Mouse (Mus musculus) heart, postnatal 25 days (tissue): ENCODE data around the gene Sash1. TPM values are rescaled to one million over a fixed set of nuclear protein-coding genes. Genes with fewer than 3 reads are reported as not detected.

ENCODE experiments used
- DNase-seq: peaks from one replicate; pipeline ENCODE4 v3.0.0; 2022; ENCODE audit warnings: low spot score
- intact Hi-C: fragments of 180-260 bp; cut with DNase I; formaldehyde crosslinking; loops from one replicate; pipeline ENCODE4 v1.15.1; 2025
- total RNA-seq, 2 experiments: library from RNA; stranded (reverse); gene quantifications; 2 replicates each; pipeline ENCODE4 v1.2.3; 2021

Gene Sash1
- total RNA-seq, 2 experiments from 2014 or later = 26.8 to 31.1 TPM

- no peak for DNase-seq
- intact Hi-C loops = loop anchor here (5.0 kb wide), 2 partner anchors 59 to 74 kb away; no protein-coding TSS in a partner anchor
Measured at GRCm38 (mm10) chr10:8808383-8808782, 77.5 kb downstream of the Sash1 start.

GRCm38 (mm10) chr10:8807581-8807980, 78.3 kb downstream of the Sash1 start:
- intact Hi-C loops = loop anchor here (5.0 kb wide), 2 partner anchors 60 to 75 kb away; no protein-coding TSS in a partner anchor
- no peak for DNase-seq

DNA sequence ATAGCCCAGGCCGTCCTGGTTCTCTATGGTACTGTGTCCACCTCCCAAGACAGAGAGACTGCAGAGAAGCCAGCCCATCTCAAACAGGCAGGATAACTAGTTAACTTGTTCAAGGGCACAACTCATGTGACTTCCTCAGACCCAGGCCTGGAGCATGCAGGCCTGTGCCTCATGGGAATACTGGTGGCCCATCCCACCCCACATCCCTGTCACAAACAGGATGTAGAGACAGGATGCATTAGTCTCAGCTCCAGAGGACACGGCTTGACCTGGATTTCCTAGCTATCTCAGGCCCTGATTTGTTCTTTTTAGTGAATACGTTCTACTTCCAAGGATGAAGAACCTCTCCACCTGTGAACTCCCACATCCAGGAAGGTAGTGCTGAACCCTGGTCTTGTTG, 80.5 kb downstream of the Sash1 start:
- DNase-seq = peak; percentile 58
- intact Hi-C loops = loop anchor here (5.0 kb wide), 2 partner anchors 62 to 77 kb away; no protein-coding TSS in a partner anchor

DNA sequence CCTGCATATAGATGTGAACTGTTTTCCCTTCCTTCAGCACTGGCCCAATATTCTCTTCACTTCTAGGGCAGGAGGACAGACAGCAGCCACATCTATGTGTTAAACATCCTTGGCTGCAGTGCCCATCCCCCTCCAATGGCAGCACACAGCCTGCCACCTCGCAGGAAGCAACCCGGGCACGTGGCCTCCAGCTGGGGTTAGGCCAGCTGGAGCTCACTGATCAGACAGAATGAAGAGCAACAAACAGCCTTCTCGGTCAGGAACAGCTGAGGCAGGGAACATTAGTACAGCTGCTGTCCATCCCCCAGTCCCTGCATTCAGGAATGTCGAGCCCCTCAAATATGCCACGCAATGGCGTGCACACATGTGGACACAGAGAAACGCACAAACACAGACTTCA, 81.6 kb downstream of the Sash1 start:
- DNase-seq = no peak
- intact Hi-C loops = no loop called here

GRCm38 (mm10) chr10:8801719-8802347, 84.0 kb downstream of the Sash1 start:
- no peak for DNase-seq
- intact Hi-C loops = no loop called here

- DNase-seq = no peak
- intact Hi-C loops = no loop called here
Measured at GRCm38 (mm10) chr10:8801139-8801613, 84.7 kb downstream of the Sash1 start.

DNA sequence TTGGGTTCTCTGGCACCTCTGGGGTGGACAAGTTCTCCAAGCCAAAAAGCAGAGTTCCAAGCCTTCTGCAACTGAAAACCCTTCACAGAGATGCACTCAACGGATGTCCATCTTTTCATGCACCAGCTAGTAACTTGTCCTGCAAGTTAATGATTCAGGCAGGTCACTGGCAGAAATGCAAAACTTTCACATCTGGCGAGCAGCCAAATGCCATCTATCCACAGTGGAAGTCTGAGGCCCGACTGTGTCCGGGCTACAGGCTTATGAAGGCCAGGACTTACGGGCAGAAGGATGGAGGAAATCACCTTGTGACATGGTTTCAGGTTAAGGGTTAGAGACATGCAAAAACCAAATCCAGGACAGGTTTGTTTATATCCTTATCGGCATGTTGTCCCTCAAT, 88.0 kb downstream of the Sash1 start:
- intact Hi-C loops = loop anchor here (5.0 kb wide), 1 partner anchor 34 kb away; no protein-coding TSS in a partner anchor
- DNase-seq = no peak

- DNase-seq = no peak
- intact Hi-C loops = loop anchor here (1.0 to 5.0 kb wide), 3 partner anchors 37 to 179 kb away; no protein-coding TSS in a partner anchor
Measured at GRCm38 (mm10) chr10:8795336-8795735, 90.5 kb downstream of the Sash1 start.

DNA sequence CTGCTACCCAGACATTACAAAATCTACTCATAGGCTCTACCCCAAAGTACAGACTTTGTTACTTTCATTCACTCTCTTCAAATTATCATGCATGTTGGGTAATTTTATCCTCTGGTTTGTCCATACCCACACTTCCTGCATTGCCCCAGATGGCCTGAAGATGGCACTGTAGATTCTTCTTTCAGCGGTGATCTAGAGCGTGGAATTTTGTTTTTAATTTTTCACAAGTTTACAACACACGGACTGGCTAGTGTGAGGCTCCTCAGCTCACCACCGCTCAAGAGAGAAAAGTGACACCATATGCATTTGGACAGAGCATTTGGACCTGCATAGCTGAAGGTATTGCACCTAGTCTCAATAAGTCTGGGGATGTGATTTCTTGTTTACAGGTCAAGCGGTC, 93.5 kb downstream of the Sash1 start:
- peak; percentile 14 for DNase-seq
- intact Hi-C loops = loop anchor here (5.0 kb wide), 1 partner anchor 280 kb away; no protein-coding TSS in a partner anchor

DNA sequence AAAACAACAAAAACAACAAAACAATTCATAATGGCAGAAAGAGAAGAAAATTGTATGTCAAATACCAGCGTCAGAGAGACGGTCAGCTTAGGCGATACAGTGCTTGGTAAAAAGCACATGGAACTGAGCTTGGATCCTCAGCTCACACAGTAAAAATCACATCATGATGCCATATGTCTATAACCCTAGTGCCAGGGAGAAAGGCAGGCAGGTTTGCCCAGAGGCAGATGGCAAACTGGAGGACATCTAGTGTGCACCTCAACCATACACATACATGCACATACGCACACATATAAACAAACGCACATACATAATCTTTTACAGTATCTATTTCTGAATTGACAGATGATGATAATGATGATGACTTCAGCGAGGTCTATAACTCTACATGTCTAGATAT, 96.8 kb downstream of the Sash1 start:
- DNase-seq = no peak
- intact Hi-C loops = no loop called here

DNA sequence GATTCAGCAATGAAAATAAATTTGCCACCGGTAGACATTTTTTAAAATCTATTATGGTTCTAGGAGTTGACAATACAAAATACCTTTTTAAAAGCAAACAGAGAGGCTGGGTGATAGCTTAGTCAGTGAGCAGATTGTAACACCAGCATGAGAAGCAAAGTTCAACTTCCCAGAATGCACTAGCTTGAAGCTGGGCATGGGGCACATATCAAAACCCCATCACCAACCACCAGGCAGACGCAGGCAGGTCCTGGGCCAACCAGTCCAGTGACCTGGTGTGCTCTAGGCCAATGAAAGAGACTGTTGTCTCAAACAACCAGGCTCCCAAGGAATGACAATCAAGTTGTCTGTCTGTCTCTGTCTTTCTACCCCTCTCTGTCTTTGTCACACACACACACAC, 98.6 kb downstream of the Sash1 start:
- intact Hi-C loops = no loop called here
- no peak for DNase-seq

DNA sequence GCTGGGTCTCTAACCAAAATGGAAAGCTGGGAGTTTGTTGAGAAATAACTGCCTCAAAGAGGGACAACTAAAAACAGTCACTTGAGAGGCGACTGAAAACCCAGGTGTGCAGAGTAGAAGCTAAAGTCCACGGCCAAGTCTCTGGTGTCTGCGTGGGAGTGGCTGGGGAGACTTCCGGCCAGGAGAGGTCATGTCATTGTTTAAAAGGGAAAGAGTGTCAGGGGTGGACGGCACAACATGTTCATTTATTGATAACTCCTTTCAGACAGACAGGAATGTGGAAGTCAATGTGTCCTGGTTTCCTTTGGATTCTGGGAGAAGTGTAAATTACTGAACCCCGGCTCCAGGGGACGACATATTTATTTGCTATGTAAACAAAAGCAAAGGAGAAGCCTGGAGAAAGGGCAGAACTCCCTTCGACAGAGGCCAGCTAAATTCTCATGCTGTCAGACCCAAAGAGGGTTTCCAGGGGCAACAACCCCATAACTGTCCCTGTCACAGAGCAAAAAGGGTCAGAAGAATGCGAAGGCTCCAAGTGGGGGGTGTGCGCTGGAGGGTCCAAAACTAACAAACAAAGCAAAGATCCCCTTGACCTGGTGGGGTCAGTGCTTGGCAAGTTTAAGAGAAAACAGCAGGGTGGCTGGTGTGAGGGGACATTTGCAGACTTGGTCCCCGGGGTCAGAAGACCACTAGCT, 100.3 kb downstream of the Sash1 start:
- no peak for DNase-seq
- intact Hi-C loops = no loop called here

DNA sequence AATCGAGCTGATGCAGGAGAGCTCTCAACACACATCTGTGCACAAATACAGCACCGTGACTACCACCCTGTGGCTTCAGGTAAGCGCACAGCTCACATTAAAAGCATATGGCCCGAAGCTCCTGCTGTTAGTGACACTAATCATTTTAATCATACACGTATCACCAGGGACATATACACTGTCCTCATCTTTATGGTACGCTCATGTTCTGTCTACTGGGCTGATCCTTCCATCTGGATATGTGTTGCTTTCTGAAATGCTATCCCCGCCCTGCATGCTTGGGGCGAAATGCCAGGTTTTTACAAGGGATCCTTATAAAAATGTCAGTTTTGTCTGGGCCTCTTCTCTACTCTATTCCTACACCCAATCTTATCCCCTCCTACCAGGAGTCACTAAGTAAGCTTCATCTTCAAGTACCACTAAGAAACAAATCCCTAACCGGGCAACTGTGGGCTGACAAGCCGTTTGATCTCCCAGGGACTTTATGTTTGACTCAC, 103.9 kb downstream of the Sash1 start:
- intact Hi-C loops = no loop called here
- no peak for DNase-seq

DNA sequence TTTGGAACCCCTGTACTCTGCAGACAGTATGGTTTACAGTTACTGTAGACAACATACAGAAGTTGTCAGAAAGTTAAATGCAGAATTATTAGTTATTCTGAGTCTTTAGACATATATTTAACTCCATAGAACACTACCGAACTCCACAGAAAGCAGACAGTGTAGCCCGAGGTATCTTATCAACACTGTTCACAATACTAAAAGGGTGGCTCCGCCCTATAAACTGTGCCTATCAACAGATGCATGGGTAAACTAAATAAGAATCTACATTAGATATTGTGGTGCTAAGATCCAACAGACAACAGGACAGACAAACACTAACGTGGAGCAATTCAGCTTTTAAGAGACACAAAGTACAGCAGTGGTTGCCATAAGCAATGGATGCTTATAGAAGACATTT, 106.0 kb downstream of the Sash1 start:
- intact Hi-C loops = no loop called here
- no peak for DNase-seq

DNA sequence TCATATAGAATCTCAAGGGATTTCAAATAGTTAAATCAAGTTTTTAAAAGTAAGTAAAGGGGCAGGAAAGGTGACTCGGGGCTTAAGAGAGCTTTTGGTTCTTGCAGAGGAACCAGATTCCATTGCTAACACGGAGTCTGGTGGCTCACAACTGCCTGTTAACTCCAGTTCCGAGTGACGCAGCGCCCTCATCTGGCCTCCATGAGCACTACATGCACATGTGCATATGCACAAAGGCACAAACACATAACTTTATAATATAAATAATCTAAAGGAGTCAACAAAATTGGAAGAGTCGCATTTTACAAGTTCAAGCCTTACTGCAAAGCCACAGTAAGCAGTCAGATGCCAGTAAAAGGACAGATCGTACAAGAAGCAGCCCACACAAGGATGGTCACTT, 107.0 kb downstream of the Sash1 start:
- no peak for DNase-seq
- intact Hi-C loops = no loop called here

DNA sequence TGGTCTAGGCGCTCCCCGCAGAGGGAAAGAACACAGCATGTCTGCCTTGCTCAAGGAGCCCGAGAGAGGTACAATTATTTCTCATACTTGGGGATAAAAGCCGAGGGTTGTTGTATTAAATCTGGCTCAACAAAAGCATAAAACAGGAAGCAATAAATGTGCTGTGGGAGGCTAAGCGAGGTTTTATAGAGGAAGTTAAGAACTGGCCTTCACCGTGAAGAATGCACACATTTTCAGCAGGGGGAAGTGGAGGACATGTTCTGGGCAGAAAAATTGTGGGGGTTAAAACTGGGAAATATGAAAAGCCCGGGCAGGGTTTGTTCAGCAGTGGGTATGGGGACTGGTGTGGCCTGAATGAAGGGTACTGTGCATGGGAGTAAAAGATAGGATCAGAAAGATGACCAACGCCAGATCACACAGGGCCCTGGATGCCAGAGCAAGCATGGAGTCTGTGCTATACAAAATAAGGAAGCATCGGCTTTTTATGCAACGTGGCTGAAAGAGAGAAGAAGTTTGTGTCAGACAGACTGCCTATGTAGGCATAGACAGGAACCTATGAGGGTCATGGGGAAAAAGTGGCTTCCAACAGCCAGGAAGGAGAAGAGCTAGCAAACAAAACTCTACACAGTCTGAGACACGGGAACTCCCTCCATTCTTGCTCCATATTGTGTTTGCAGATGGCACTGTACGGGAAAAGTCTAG, 108.2 kb downstream of the Sash1 start:
- DNase-seq = no peak
- intact Hi-C loops = no loop called here

GRCm38 (mm10) chr10:8776791-8777190, 109.1 kb downstream of the Sash1 start:
- intact Hi-C loops = no loop called here
- no peak for DNase-seq

- no peak for DNase-seq
- intact Hi-C loops = no loop called here
Measured at GRCm38 (mm10) chr10:8775794-8776193, 110.1 kb downstream of the Sash1 start.

- DNase-seq = peak; percentile 68
- intact Hi-C loops = no loop called here
Measured at GRCm38 (mm10) chr10:8772464-8773209, 113.2 kb downstream of the Sash1 start.
